Mouse (Mus musculus): ENCODE measurements around the gene Ddx41. TPM values are rescaled to one million over a fixed set of nuclear protein-coding genes. Genes with fewer than 3 reads are reported as not detected.

Ddx41 gene
- 90.3 and 94.8 TPM in 2 replicates for polyA plus RNA-seq (2012; rRNA removed)

DNA sequence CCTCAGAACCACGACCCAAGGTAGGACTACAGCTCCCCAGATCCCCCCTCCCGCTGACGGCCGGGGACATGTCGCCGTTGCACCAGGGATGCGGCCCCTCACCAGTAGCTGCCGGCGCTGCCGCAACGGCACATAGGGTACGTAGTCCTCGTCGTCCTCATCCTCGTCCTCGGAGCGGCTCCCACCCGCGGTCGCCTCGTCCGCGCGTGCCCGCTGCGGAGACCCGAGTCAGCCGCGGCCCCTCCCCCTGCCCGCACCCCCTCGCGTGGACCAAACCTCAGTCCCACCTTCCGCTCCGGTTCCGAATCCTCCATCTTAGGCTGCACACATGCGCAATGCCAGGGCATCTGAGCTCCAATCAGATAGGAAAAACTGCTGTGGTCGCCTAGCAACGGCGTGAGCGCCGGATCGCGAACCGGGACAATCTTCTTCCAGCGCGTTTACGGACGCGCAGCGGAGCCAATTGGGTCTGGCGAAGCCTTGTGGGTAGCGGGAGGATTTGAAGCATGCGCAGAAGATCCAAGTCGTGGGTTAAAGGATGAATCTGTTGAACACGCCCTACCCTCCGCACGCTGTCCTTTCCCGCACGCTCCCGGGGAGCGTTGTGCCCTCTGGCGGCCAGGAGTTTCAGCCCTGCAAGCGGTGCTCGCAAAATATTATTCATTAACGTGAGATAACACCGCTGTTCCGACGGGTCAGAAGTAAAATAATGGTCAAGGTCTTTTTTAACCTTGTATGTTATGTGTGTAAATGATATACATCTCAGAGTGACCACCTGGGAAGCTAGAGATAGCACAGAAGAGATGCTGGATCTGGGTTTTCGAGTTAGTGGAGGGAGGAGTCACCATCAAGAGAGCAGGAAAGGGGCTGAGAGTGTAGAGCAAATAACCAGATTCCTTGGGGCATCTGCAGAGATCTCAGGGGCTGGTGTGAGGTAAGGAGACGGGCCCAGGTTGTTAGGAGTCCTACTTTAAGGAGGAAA lies at the start of gene Ddx41:
Ddx41 (minus strand) TSS at position 465 of the 982 bp plus-strand sequence.

DNA sequence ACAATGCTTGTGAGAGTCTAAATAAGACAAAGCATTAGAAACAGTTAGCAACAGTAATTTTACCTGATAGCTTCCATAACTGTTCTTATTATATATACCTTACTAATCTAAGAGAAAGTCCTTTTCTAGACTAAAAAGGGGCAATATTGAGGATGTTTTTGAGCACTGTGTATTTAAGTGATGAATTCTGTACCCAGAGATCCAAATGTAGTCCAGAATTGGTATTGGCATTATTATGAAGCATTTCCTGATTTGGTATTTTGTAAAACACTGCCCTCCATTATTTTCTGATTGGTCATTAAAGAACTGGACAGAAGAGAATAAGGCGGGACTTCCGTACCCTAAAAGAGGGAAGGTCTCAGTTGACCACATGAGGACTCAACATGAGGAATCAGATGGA lies 37.0 kb upstream of the Ddx41 start, which contains the start of gene Tmed9:
Tmed9 (plus strand) TSS at position 301 of the 400 bp plus-strand sequence.

DNA sequence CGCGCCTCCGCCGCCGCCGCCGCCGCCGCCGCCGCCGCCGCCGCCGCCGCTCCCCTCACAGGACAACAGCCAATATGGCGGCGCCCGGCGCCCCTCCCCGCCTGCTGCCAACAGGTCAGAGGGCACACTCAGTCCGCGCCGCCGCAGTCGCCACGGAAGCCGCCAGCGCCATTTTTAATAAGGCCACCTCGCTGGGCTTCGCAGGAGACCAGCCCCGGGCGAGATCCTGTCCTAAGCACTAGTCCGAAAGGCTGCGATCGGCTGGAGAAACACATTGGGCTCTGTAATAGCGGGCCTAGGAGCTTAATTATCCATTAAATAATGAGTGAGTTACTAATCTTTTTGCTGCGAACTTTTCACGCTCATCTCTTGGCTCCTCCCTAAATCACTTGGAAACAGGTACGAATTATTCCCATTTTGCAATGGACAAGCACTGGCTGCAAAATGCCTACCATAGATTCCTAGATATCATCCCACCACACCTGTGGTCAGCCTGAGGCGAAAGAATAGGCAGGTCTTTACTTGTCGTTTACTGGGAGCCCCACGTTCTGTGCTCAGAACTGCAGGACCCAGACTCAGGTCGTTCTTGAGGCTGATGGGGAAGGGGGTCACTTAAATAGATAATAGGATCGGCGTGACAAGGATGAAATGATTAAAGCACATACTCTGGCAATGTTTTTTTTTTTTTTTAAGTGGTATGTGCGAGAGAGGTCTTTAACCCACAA lies 34.7 kb upstream of the Ddx41 start, which contains the start of gene Fam193b:
Fam193b (minus strand) TSS at position 94 of the 725 bp plus-strand sequence.

GRCm38 (mm10) chr13:55529198-55529915 lies 7.1 kb downstream of the Ddx41 start, which contains the start of gene Dok3:
TSS of gene Dok3 (minus strand) at chr13:55529296.

DNA sequence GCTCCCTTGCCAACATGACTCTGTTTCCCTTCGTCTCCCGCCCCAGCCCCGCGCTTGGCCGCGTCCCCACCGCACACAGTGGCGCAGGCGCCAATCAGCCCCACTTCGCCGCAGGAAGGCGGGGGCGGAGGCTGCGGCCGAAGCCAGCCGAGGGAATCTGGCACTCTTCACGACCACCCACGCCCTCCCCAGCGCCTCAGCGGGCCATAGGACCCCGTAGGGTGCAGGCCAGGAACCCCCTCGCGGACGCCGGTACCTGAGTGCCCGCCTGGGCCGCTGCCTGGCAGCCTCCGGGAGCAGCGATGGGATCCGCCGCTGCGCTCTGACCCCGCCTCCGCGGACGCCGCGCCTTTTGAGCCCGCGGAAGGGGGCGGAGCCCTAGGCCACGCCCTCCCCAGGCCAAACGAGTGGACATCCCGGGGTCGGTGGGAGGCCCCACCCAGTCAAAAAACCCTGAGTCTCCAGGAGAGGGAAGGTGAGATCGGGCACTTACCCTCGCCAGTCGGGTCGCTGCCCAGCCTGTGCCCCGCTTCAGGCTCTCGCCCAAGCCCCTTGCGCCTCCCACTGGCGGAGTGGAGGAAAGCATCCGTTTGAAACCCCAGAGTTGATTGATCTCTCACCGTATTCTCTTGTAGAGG lies 23.2 kb downstream of the Ddx41 start, which contains the start of gene Pdlim7:
Pdlim7 (minus strand) TSS at position 566 of the 638 bp plus-strand sequence.

GRCm38 (mm10) chr13:55487578-55488498 lies 48.6 kb downstream of the Ddx41 start, which contains the start of gene Dbn1:
TSS of gene Dbn1 (minus strand) at chr13:55488111.

Other genes starting within 250 kb of the Ddx41 start
- gene Prelid1, start 216.2 kb downstream of the Ddx41 start, polyA plus RNA-seq (2012; rRNA removed), result 238 and 239 TPM in 2 replicates
- 146 and 152 TPM in 2 replicates for gene Rab24, start 214.7 kb downstream of the Ddx41 start, polyA plus RNA-seq (2012; rRNA removed)
- gene Mxd3, start 206.8 kb downstream of the Ddx41 start, polyA plus RNA-seq (2012; rRNA removed), result 15.4 and 18.9 TPM in 2 replicates
- 47.5 and 48.6 TPM in 2 replicates for gene Lman2, start 173.9 kb downstream of the Ddx41 start, polyA plus RNA-seq (2012; rRNA removed)
- gene Rgs14, start 166.9 kb downstream of the Ddx41 start, polyA plus RNA-seq (2012; rRNA removed), result 2.0 and 2.5 TPM in 2 replicates
- gene Slc34a1, start 138.5 kb downstream of the Ddx41 start, polyA plus RNA-seq (2012; rRNA removed), result 0.13 TPM in 1 of 2 replicates, not detected in the other
- gene Pfn3, start 121.4 kb downstream of the Ddx41 start, polyA plus RNA-seq (2012; rRNA removed), result 1.2 and 1.4 TPM in 2 replicates
- 0.14 and 0.16 TPM in 2 replicates for gene F12, start 109.9 kb downstream of the Ddx41 start, polyA plus RNA-seq (2012; rRNA removed)
- 75.3 and 78.3 TPM in 2 replicates for gene Grk6, start 91.6 kb downstream of the Ddx41 start, polyA plus RNA-seq (2012; rRNA removed)
- gene Prr7, start 72.4 kb downstream of the Ddx41 start, polyA plus RNA-seq (2012; rRNA removed), result 67.4 and 83.4 TPM in 2 replicates
- 586 and 690 TPM in 2 replicates for gene Dbn1, start 48.5 kb downstream of the Ddx41 start, polyA plus RNA-seq (2012; rRNA removed)
- gene Pdlim7, start 23.0 kb downstream of the Ddx41 start, polyA plus RNA-seq (2012; rRNA removed), result 105 and 118 TPM in 2 replicates
- 13.9 and 15.9 TPM in 2 replicates for gene Dok3, start 7.4 kb downstream of the Ddx41 start, polyA plus RNA-seq (2012; rRNA removed)
- gene Fam193b, start 34.5 kb upstream of the Ddx41 start, polyA plus RNA-seq (2012; rRNA removed), result 137 and 144 TPM in 2 replicates
- gene Tmed9, start 37.1 kb upstream of the Ddx41 start, polyA plus RNA-seq (2012; rRNA removed), result 133 and 139 TPM in 2 replicates
- gene B4galt7, start 63.2 kb upstream of the Ddx41 start, polyA plus RNA-seq (2012; rRNA removed), result 48.9 and 49.4 TPM in 2 replicates
- 89.9 and 91.4 TPM in 2 replicates for gene Caml, start 86.3 kb upstream of the Ddx41 start, polyA plus RNA-seq (2012; rRNA removed)
- 50.6 and 54.7 TPM in 2 replicates for gene Ddx46, start 98.4 kb upstream of the Ddx41 start, polyA plus RNA-seq (2012; rRNA removed)
- gene B230219D22Rik, start 156.5 kb upstream of the Ddx41 start, polyA plus RNA-seq (2012; rRNA removed), result 96.6 and 98.4 TPM in 2 replicates
- gene Txndc15, start 178.0 kb upstream of the Ddx41 start, polyA plus RNA-seq (2012; rRNA removed), result 76.5 and 82.5 TPM in 2 replicates
- gene Pcbd2, start 190.7 kb upstream of the Ddx41 start, polyA plus RNA-seq (2012; rRNA removed), result 24.4 and 27.6 TPM in 2 replicates
- 0.17 and 0.25 TPM in 2 replicates for gene Catsper3, start 247.9 kb upstream of the Ddx41 start, polyA plus RNA-seq (2012; rRNA removed)